Mouse (Mus musculus) bone marrow macrophage, adult 2 months (primary cell): ENCODE measurements around the gene Hoxd11.

ENCODE experiments used
- CTCF ChIP-seq: IDR thresholded peaks from 2 replicates; pipeline ENCODE4 v1.5.1; 2012; ENCODE audit warnings: low read depth, mild to moderate bottlenecking, low read length, moderate library complexity
- POLR2A ChIP-seq: IDR thresholded peaks from 2 replicates; pipeline ENCODE4 v1.6.1; 2012; ENCODE audit warnings: mild to moderate bottlenecking, low read depth, low read length, borderline replicate concordance

DNA sequence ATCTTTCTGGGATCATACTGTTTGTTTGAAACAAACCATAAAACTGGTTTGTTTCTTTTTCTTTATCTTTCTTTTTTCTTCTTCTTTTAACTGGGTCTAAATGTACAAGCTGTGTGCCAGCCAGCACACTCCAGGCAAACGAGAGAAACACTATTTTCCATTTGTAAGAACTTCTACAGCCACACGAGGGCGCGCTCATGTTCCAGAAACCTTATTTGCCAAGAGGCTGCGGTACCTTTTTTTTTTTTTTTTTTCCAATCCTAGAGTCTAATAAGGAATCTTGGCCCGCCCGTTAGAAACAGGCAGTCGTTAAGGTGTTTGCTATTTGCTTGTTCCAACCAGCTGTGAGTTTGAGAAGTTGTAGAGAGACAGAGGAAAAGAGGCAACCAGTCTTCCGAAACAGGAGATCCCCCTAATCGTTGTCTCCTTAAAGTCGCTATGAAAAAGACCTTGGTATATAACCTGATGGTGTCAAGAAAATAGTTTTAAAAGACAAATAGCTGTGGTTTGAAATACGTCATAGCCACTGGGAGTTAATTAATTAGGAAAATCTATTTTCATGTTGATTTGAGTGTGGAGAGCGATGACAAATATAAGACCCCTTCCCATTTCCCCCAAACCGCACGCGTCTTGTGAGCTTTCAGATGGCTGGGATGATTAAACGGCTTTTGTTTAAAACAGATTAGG lies 7.1 kb downstream of the Hoxd11 start:
- TF ChIP-seq CTCF, result no peak
- no peak for TF ChIP-seq POLR2A
